Mouse (Mus musculus) limb, embryonic 14.5 days (tissue): ENCODE measurements around the gene F830045P16Rik. TPM values are rescaled to one million over a fixed set of nuclear protein-coding genes. Genes with fewer than 3 reads are reported as not detected.

Experiments used
- ATAC-seq: fragments of 200-750 bp; cut with Nextera tagmentation; 2 replicates; pipeline ENCODE4 v1.8.0; 2017; ENCODE audit warnings: low read depth, moderate number of reproducible peaks, moderate TSS enrichment; ENCODE audit not compliant: low FRiP score
- DNase-seq: peaks from one replicate; pipeline ENCODE4 v3.0.0-alpha.2; 2015; ENCODE audit warnings: low spot score
- H3K27ac ChIP-seq: fragments of 300-500 bp; sonication (generic); replicated peaks from 2 replicates; pipeline ENCODE4 v1.5.1; 2014; ENCODE audit warnings: low read depth, mild to moderate bottlenecking, low read length, moderate library complexity, mixed read lengths
- H3K27me3 ChIP-seq: fragments of 300-500 bp; sonication (generic); 2 replicates; pipeline ENCODE4 v1.6.1; 2014; ENCODE audit warnings: low read length, mixed read lengths; ENCODE audit not compliant: control insufficient read depth, insufficient read depth
- H3K36me3 ChIP-seq: fragments of 300-500 bp; sonication (generic); 2 replicates; pipeline ENCODE4 v1.6.1; 2014; ENCODE audit warnings: mild to moderate bottlenecking, low read length, moderate library complexity, mixed read lengths; ENCODE audit not compliant: control insufficient read depth, insufficient read depth
- H3K4me1 ChIP-seq: fragments of 300-500 bp; sonication (generic); 2 replicates; pipeline ENCODE4 v1.6.1; 2014; ENCODE audit warnings: antibody characterized with exemption, low read length, mixed read lengths; ENCODE audit not compliant: control insufficient read depth, insufficient read depth
- H3K4me2 ChIP-seq: fragments of 300-500 bp; sonication (generic); replicated peaks from 2 replicates; pipeline ENCODE4 v1.6.1; 2014; ENCODE audit warnings: low read depth, mild to moderate bottlenecking, low read length, moderate library complexity; ENCODE audit not compliant: severe bottlenecking
- H3K4me3 ChIP-seq: fragments of 300-500 bp; sonication (generic); replicated peaks from 2 replicates; pipeline ENCODE4 v1.5.1; 2014; ENCODE audit warnings: low read length
- H3K9ac ChIP-seq: fragments of 300-500 bp; sonication (generic); 2 replicates; pipeline ENCODE4 v1.6.1; 2014; ENCODE audit warnings: mild to moderate bottlenecking, low read depth, low read length, moderate library complexity; ENCODE audit not compliant: severe bottlenecking
- H3K9me3 ChIP-seq: fragments of 300-500 bp; sonication (generic); 2 replicates; pipeline ENCODE4 v1.6.1; 2016; ENCODE audit warnings: low read length; ENCODE audit not compliant: control insufficient read depth
- POLR2A ChIP-seq: fragments of 200-500 bp; IDR thresholded peaks from 2 replicates; pipeline ENCODE4 v1.8.0; 2012; ENCODE audit warnings: inconsistent platforms, mild to moderate bottlenecking, moderate library complexity, borderline replicate concordance; ENCODE audit not compliant: insufficient read depth, insufficient read length; ENCODE audit errors: extremely low read depth
- WGBS: fragments of 180-500 bp; shearing (Covaris S2); extraction: QIAGEN DNeasy Blood & Tissue Kit; methylation state at CpG from one replicate; pipeline ENCODE4 v1.1.7; 2014; 5-methylcytosine and 5-hydroxymethylcytosine counted together
- polyA plus RNA-seq, 2 experiments: library from polyadenylated mRNA; depleted of rRNA in 1 of 2; stranded (reverse) in 1 of 2; unstranded in 1 of 2; fragments of >200 nt; fragmentation: Nextera tagmentation in 1 of 2; extraction: Ambion mirVana in 1 of 2; gene quantifications; 2 replicates each; pipeline versions ENCODE4 v1.2.1 to v1.2.3; 2012 to 2014

The F830045P16Rik gene
- polyA plus RNA-seq, 2 experiments, result 0.22 to 0.34 TPM

DNA sequence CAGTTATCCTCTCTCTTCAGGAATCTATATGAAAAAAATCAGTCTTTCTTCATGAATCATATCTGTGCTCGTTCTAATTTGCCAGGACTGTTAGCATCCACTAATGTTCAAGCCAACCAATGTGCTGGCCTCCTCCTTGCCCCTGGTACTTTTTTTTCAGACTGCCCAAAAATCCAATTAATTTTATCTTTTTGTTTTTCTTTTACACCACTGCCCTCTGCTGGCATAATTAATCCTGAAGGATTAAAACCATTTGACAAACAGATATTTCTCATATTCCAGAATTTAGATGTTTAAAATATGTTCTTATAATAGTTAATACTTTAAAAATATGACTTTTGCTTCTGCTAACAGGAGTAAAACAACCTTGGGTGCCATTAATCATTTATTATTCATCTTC, 101.2 kb downstream of the F830045P16Rik start:
- no peak overlapping the region for H3K4me3 ChIP-seq
- no peak for TF ChIP-seq POLR2A
- H3K4me2 ChIP-seq, result no peak overlapping the region
- H3K9me3 ChIP-seq, result no peaks in the 10 kb centered on the region
- no peak for DNase-seq
- no peaks in the 10 kb centered on the region for H3K36me3 ChIP-seq
- no peak overlapping the region for H3K9ac ChIP-seq
- ATAC-seq, result no peak
- no peaks in the 10 kb centered on the region for H3K27me3 ChIP-seq
- no peak overlapping the region for H3K27ac ChIP-seq
- H3K4me1 ChIP-seq, result peaks cover 12% of the 10 kb centered on the region
- WGBS, result 84% methylated on average over 1 of the region's 1 CpGs

DNA sequence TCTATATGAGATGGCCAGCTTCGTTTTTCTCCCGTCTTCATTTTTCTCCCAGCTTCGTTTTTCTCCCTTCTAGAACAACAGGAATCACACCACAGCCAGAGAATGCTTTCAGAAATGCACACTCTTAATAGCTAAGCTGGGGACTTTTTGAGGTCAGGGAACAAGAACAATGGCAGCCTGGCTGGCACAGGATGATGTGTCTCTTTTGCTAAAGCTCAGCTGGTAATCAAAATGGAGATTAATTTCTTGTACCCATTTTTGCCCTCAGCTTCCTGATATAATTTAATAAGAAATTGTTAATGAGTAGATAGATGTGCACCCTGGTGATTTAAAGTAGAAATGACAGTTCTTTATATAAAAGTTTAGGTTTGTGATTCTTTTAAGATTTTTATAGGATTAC, 112.7 kb downstream of the F830045P16Rik start:
- no peak overlapping the region for H3K4me3 ChIP-seq
- H3K9me3 ChIP-seq, result no peaks in the 10 kb centered on the region
- no peak overlapping the region for H3K27ac ChIP-seq
- no peak overlapping the region for H3K4me2 ChIP-seq
- DNase-seq (no peak), ATAC-seq (no peak)
- H3K9ac ChIP-seq, result no peak overlapping the region
- H3K36me3 ChIP-seq, result no peaks in the 10 kb centered on the region
- TF ChIP-seq POLR2A, result no peak
- no peaks in the 10 kb centered on the region for H3K27me3 ChIP-seq
- WGBS, result 80% methylated on average over 3 of the region's 3 CpGs
- H3K4me1 ChIP-seq, result 0 out of 2 replicates have a peak, but pooled peaks cover 5% of the 10 kb centered on the region

DNA sequence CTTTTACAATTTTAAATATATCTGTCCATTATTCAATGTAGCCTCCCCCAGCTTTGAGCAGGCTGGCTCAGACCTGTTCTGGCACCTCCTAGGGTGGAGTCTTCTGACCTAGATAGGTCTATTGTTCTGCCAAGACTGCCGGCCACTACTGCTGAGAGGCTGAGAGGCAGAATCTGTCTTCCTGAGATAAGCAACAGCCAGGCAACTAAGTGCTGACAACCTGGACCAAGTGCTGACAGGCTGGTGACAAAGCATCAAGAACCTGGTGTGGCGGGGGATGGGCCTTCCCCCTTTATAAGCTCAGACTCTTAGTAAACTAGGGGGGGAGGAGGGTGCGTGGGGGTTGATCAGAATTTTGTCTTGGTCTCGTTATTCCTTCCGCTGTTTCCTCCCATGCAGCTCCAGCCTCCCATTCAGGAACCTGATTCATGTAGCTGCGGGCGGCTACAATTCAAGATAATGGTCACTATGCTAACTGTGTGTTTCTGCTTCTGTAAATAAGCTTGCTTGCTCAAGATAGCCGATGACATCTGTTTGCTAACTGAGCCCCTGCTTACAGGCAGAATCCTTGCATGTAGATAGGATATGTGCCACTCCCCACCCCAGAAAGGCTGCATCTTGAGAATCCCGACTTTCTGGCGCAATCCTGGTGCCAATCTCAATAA, 115.4 kb downstream of the F830045P16Rik start:
- H3K4me3 ChIP-seq, result no peak overlapping the region
- peaks cover 5% of the 10 kb centered on the region; the same call in 1 of the 2 replicates for H3K4me1 ChIP-seq
- H3K36me3 ChIP-seq, result no peaks in the 10 kb centered on the region
- no peak overlapping the region for H3K27ac ChIP-seq
- no peak for TF ChIP-seq POLR2A
- DNase-seq (no peak), ATAC-seq (no peak)
- no peaks in the 10 kb centered on the region for H3K9me3 ChIP-seq
- H3K9ac ChIP-seq, result no peak overlapping the region
- WGBS, result 78% methylated on average over 10 of the region's 10 CpGs
- no peaks in the 10 kb centered on the region for H3K27me3 ChIP-seq
- no peak overlapping the region for H3K4me2 ChIP-seq

DNA sequence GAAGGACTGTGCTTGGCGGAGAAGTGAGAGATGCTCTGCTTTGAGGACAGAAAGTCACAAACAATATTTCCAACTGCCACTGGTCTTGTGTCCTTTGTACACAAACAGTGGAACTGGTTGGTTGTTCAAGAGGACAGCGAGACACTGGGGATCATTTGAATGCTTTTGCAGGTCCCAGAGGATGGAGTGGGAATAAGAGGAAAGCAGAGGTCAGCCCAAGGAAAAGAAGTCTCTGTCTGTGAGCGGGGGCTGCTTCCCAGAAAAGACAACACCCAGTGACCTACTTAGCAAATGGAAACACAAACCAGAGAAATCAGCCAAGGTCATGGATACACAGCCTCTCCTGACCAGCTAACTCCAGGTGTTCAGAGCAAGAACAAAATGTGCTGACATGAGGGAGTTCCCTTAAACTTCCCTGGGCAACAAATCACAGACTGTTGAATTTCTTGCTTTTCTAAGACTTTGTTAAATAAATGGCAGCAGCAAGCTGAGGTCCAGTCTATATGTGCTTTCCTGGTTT, 117.0 kb downstream of the F830045P16Rik start:
- TF ChIP-seq POLR2A, result no peak
- Histone ChIP-seq H3K4me1 (peaks cover 5% of the 10 kb centered on the region; the same call in 1 of the 2 replicates), H3K4me2 (no peak overlapping the region), H3K9me3 (no peaks in the 10 kb centered on the region), H3K9ac (no peak overlapping the region), H3K4me3 (no peak overlapping the region), H3K27me3 (no peaks in the 10 kb centered on the region), H3K27ac (no peak overlapping the region), H3K36me3 (no peaks in the 10 kb centered on the region)
- 75% methylated on average over 3 of the region's 3 CpGs for WGBS
- no peak for ATAC-seq
- no peak for DNase-seq

DNA sequence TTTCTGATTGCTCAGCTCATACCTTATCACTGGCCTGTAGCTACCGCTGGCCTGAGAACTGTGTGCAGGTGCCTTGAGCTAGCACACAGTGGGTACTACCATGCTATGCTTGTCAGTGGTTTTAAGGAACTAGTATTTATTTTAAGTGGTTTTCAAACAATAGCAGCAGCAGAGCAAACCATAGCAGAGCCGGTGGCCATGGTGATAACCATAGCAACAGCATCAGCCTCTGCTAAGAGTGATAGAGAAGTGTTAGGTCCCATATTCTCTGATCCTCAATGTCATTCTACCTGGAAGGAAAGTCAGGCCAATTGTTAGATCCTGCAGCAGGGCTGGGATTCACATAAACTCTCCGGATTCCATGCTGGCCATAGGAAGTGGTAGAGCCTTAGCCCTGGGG, 121.8 kb downstream of the F830045P16Rik start:
- DNase-seq, result no peak
- no peak for TF ChIP-seq POLR2A

DNA sequence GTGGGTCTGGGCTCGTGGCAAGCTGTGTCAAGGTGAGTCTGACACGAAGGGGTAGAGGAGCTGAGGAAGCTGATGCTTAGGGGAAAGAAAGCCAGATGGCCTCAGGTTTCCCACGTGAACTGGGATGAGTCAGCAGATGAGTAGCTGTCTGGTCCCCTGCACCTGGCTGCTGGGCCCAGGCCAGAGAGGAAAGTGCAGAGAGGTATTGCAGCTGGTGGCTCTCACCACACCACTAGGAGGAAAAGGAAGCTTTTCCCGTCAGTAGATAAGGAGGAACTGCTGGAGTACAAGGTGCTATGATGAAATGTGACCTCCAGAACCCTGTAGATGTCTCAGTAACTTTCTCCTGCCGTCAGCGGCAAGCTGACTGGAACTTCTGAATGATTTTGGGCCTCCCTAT, 122.9 kb downstream of the F830045P16Rik start:
- no peak overlapping the region for H3K4me2 ChIP-seq
- TF ChIP-seq POLR2A, result no peak
- no peak for DNase-seq
- H3K4me1 ChIP-seq, result no peaks in the 10 kb centered on the region; the same call in 1 of the 2 replicates
- no peak overlapping the region for H3K27ac ChIP-seq
- H3K27me3 ChIP-seq, result no peaks in the 10 kb centered on the region
- no peak for ATAC-seq
- no peaks in the 10 kb centered on the region for H3K36me3 ChIP-seq
- H3K9me3 ChIP-seq, result no peaks in the 10 kb centered on the region
- 59% methylated on average over 6 of the region's 6 CpGs for WGBS
- H3K4me3 ChIP-seq, result no peak overlapping the region
- no peak overlapping the region for H3K9ac ChIP-seq

More for the DNA sequence above, 121.8 kb downstream of the F830045P16Rik start:
- no peak overlapping the region for H3K4me3 ChIP-seq
- no peaks in the 10 kb centered on the region for H3K9me3 ChIP-seq
- ATAC-seq, result no peak
- peaks cover 5% of the 10 kb centered on the region; the same call in 1 of the 2 replicates for H3K4me1 ChIP-seq
- no peak overlapping the region for H3K9ac ChIP-seq
- no peaks in the 10 kb centered on the region for H3K36me3 ChIP-seq
- no peak overlapping the region for H3K4me2 ChIP-seq
- WGBS, result 82% methylated on average over 3 of the region's 3 CpGs
- no peaks in the 10 kb centered on the region for H3K27me3 ChIP-seq
- H3K27ac ChIP-seq, result no peak overlapping the region
